Mouse (Mus musculus) neutrophil, adult 65 days (primary cell): ENCODE results near the gene Gm5930. TPM values are rescaled to one million over a fixed set of nuclear protein-coding genes. Genes with fewer than 3 reads are reported as not detected.

ENCODE experiments used
- total RNA-seq: library from RNA; stranded (reverse); gene quantifications from 2 replicates; pipeline ENCODE4 v1.2.4, GENCODE M21; 2023

The Gm5930 gene
- not detected in 2 replicates for total RNA-seq

GRCm38 (mm10) chr14:44338484-44338883, at the start of gene Gm5930:
TSS of gene Gm5930 (minus strand) at chr14:44338584.

GRCm38 (mm10) chr14:44365057-44365456, 26.7 kb upstream of the Gm5930 start, which contains the start of gene Gm8229:
TSS of gene Gm8229 (plus strand) at chr14:44365357.

GRCm38 (mm10) chr14:44285280-44285679, 53.1 kb downstream of the Gm5930 start, which contains the start of gene Gm8220:
TSS of gene Gm8220 (plus strand) at chr14:44285580.

Other genes starting within 250 kb of the Gm5930 start
- gene Ear2, start 235.9 kb downstream of the Gm5930 start, total RNA-seq: 61.7 and 110 TPM in 2 replicates
- not detected in 2 replicates for gene Gm3327, start 214.7 kb downstream of the Gm5930 start, total RNA-seq
- not detected in 2 replicates for gene Gm8212, start 140.9 kb downstream of the Gm5930 start, total RNA-seq
- not detected in 2 replicates for gene 4930503E14Rik, start 125.3 kb downstream of the Gm5930 start, total RNA-seq
- gene Gm8220, start 53.0 kb downstream of the Gm5930 start, total RNA-seq: not detected in 2 replicates
- gene Gm8229, start 26.8 kb upstream of the Gm5930 start, total RNA-seq: not detected in 2 replicates
- not detected in 2 replicates for gene Gm3371, start 72.1 kb upstream of the Gm5930 start, total RNA-seq
- not detected in 2 replicates for gene Gm8232, start 95.1 kb upstream of the Gm5930 start, total RNA-seq
- gene BC061237, start 153.9 kb upstream of the Gm5930 start, total RNA-seq: not detected in 2 replicates
- gene Gm17093, start 179.7 kb upstream of the Gm5930 start, total RNA-seq: not detected in 2 replicates
- gene Gm8247, start 244.6 kb upstream of the Gm5930 start, total RNA-seq: not detected in 2 replicates